Mouse (Mus musculus) lung, adult 2 months (tissue): ENCODE measurements around the gene Dhh.

Source experiments
- CTCF ChIP-seq: fragments of 200-500 bp; IDR thresholded peaks from 2 replicates; pipeline ENCODE4 v1.5.1; 2011; ENCODE audit warnings: mild to moderate bottlenecking, low read length, control low read depth; ENCODE audit not compliant: insufficient read depth
- POLR2A ChIP-seq: fragments of 200-500 bp; IDR thresholded peaks from 2 replicates; pipeline ENCODE4 v1.6.1; 2011; ENCODE audit warnings: low read depth, mild to moderate bottlenecking, control low read depth, low read length, borderline replicate concordance; ENCODE audit errors: extremely low read depth

DNA sequence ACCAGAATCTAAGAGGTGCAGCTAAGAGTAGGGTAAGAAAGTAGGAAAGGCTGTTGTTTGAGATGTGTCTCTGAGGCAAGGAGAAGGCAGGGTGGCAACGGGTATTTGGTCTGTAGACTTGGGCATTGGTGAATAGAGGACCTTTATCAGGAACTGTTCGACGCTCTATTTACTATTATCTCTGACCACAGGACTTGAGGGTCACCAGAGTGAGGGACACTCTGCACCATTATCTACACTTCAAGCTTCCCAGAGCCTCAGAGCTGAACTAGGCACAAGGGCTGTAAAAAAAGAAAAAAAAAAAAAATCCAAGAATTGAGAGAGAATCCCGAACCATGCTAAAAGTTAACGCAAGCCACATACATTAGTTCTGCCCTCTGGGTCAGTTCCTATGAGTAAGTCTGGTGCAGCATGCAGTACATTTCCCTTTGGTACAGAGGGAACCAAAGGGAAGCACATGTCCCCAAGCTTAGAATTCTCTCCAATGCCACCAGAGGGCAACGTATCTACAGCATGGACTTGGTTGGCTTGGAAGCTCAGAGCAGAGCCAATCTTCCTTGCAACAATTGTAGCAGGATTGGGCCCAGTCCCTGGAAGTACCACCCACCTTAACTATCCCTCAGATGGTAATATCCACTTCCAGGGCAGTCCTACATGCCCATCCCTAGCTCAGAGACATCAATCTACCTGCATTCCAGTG is 6.3 kb downstream of the Dhh start:
- peak; percentile 75 for TF ChIP-seq CTCF
- no peak for TF ChIP-seq POLR2A
